Comparison of ENCODE assay signal across 8 mouse cellular contexts in the genomic region with DNA sequence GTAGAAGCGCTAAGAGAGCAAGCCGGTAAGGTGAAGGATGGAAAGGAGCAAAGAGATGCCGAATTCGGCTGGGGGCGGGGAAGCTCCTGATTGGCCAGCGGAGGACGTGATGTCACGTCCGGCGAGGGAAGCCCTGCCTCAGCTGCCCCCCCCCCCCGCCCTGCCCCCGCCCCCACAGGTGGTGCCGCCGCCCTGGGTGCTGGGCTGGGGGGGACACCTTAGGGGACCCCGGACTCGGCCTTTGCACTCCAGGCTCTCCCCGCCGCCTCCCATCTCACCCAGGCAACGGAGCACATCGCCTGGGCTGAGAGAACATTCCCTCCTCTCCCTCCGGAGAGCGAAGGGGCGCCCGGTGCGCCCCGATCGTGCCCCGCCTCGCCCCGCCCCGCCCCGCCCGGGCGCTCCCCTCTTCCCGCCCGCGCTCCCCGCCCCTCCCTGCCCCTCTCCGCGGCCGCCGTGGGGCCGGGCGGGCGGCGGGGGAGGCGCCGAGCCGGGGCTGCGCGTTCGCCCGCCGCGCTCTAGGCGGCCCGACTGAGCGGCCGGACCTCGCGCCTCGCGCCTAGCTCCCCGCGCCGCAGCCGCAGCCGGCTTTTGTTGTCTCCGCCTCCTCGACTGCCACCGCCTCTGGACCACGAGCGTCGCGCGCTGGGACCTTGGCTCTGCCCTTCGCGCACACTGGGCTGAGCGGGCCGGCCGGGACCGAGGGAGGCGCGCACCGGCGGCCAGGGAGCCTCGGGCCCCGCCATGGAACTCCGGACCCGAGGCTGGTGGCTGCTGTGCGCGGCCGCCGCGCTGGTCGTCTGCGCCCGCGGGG. TPM values are rescaled to one million over a fixed set of nuclear protein-coding genes. Genes with fewer than 3 reads are reported as not detected.
DNase-seq lines count a peak whose midpoint lies in the region; ATAC-seq and TF ChIP-seq lines count a peak whose summit lies in the region.

A gene (plus strand): TSS at position 458 of the 814 bp plus-strand sequence.

- no peak for DNase-seq in Patski (ENCODE audit: low read depth, low spot score)
- DNase-seq in cerebellum, postnatal 25 days = peak; percentile 94 to 96
- DNase-seq in gastrocnemius, adult 2 months = peak; percentile 91
- DNase-seq in left cerebral cortex, adult 18-20 months (ENCODE audit: low spot score in 2 of 2) = peak; percentile 88 to 91
- DNase-seq in lung, postnatal 36 days = peak; percentile 78
- DNase-seq in retina, postnatal 7 days (ENCODE audit: low read depth, low spot score) = peak; percentile 62
- DNase-seq in urinary bladder, postnatal 14 days (ENCODE audit: low spot score) = peak; percentile 81

- H3K27me3 ChIP-seq in Patski = no peaks in the 10 kb centered on the region
- H3K27me3 ChIP-seq in hindbrain, embryonic 16.5 days (replicated peaks; ENCODE audit: control insufficient read depth, insufficient read depth, low read length) = peaks cover 5% of the 10 kb centered on the region; the same call in 1 of the 2 replicates

- peak; percentile 62 for ATAC-seq in Patski
- peak; percentile 82 for ATAC-seq in hindbrain, embryonic 16.5 days

- H3K4me1 ChIP-seq in hindbrain, embryonic 16.5 days (ENCODE audit: control insufficient read depth, insufficient read depth, low read depth, low read length) = peaks cover 30% of the 10 kb centered on the region

- peak within 1 kb of the TSS; percentile 99 for H3K27ac ChIP-seq in gastrocnemius, adult 2 months
- peak within 1 kb of the TSS; percentile 95 for H3K27ac ChIP-seq in hindbrain, embryonic 16.5 days (ENCODE audit: low read depth, low read length)

- intact Hi-C loops in gastrocnemius, adult 2 months (cut with DNase I) = loop anchor here (2.0 kb wide), 1 partner anchor 57 kb away; no protein-coding TSS in a partner anchor

- POLR2A ChIA-PET in Patski (lab: Charles Lee) = interaction anchor here (0.9 to 1.3 kb wide), 6 partner anchors 16 to 183 kb away, joined by 3 to 5 read pairs (median 4); a partner anchor contains a TSS

- H3K9ac ChIP-seq in hindbrain, embryonic 16.5 days (ENCODE audit: low read depth, low read length) = peak within 1 kb of the TSS; percentile 98

- 0% methylated on average over 55 of the region's 99 CpGs for WGBS in hindbrain, embryonic 16.5 days

- H3K9me3 ChIP-seq in hindbrain, embryonic 16.5 days (ENCODE audit: control insufficient read depth, low read length) = no peaks in the 10 kb centered on the region

- H3K36me3 ChIP-seq in hindbrain, embryonic 16.5 days (ENCODE audit: control insufficient read depth, insufficient read depth, low read length) = 0 out of 2 replicates have a peak, but pooled peaks cover 5% of the 10 kb centered on the region

- in situ Hi-C loops in Patski (cut with MboI; ENCODE audit: low pct_unique_long_range_greater_than_20kb) = no loop called here

- peak within 1 kb of the TSS; percentile 88 for H3K4me2 ChIP-seq in hindbrain, embryonic 16.5 days (ENCODE audit: low read length)

- H3K4me3 ChIP-seq in gastrocnemius, adult 2 months = peak within 1 kb of the TSS; percentile 82
- H3K4me3 ChIP-seq in hindbrain, embryonic 16.5 days (ENCODE audit: low read length) = peak within 1 kb of the TSS; percentile 92

- no peak for TF ChIP-seq CTCF in Patski (IDR thresholded peaks at IDR 0.05)
- no peak for TF ChIP-seq CTCF in gastrocnemius, adult 2 months (IDR thresholded peaks at IDR 0.05)

- CTCF ChIA-PET in Patski (lab: Charles Lee) = interaction anchor here (1.5 to 6.6 kb wide), 3 partner anchors 123 to 182 kb away, joined by 4 to 66 read pairs (median 7); a partner anchor contains a TSS

RNA-seq across cellular contexts. Expression of the gene that starts here (rescaled TPM):
- 131 TPM for polyA plus RNA-seq in Patski (2021)
- 100 to 1,000 TPM; 214 to 256 TPM for total RNA-seq in gastrocnemius, adult 2 months (2021)
- polyA plus RNA-seq in hindbrain, embryonic 16.5 days (2015; fragmentation: Nextera tagmentation; extraction: Ambion mirVana) = 57.2 and 65.4 TPM in 2 replicates
- 10 to 100 TPM; 81.6 to 86.5 TPM for total RNA-seq in left cerebral cortex, adult 18-20 months (2021)
